Mouse (Mus musculus) liver, embryonic 14.5 days (tissue): Measurements from ENCODE around the gene Tsc22d2.

ENCODE experiments used
- CTCF ChIP-seq: IDR thresholded peaks from 2 replicates; pipeline ENCODE4 v1.5.1; 2016; ENCODE audit warnings: antibody characterized with exemption, low read depth, control low read depth
- EP300 ChIP-seq: IDR thresholded peaks from 2 replicates; pipeline ENCODE4 v1.6.1; 2016; ENCODE audit warnings: antibody characterized with exemption, low read depth

DNA sequence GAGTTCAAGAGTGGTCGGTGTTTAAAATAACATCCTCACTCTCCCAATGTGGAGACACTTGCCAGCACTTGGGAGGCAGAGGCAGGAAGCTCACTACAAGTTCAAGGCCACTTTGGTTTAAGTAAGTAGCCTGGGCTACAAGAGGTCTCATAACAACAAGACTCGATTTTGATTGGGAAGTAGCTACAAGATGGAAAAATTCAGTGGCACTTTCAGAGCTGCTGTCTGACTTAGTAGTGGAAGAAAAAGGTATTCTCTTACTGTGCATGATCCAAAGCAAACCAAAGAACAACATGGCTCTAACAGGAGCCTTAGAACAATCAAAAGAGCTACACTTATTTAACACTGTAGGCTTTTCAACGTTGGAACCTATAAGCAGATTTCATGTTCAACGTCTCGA lies 844 bp upstream of the Tsc22d2 start:
- TF ChIP-seq EP300 = no peak
- TF ChIP-seq CTCF = no peak
